Mouse (Mus musculus) intestine, embryonic 16.5 days (tissue): Measurements from ENCODE around the gene Pin1rt1. TPM values are rescaled to one million over a fixed set of nuclear protein-coding genes. Genes with fewer than 3 reads are reported as not detected.

Source experiments
- ATAC-seq: fragments of 200-750 bp; cut with Nextera tagmentation; 2 replicates; pipeline ENCODE4 v1.8.0; 2017; ENCODE audit warnings: moderate TSS enrichment, moderate library complexity
- H3K27ac ChIP-seq: fragments of 300-500 bp; sonication (generic); 2 replicates; pipeline ENCODE4 v1.5.1; 2014; ENCODE audit warnings: mild to moderate bottlenecking, low read length
- H3K27me3 ChIP-seq: fragments of 300-500 bp; sonication (generic); replicated peaks from 2 replicates; pipeline ENCODE4 v1.6.1; 2014; ENCODE audit warnings: low read length, control low read depth, mixed read lengths; ENCODE audit not compliant: control insufficient read depth, insufficient read depth
- H3K36me3 ChIP-seq: fragments of 300-500 bp; sonication (generic); 2 replicates; pipeline ENCODE4 v1.6.1; 2014; ENCODE audit warnings: low read length, control low read depth; ENCODE audit not compliant: control insufficient read depth, insufficient read depth
- H3K4me1 ChIP-seq: fragments of 300-500 bp; sonication (generic); 2 replicates; pipeline ENCODE4 v1.6.1; 2014; ENCODE audit warnings: low read length, control low read depth, mixed read lengths; ENCODE audit not compliant: control insufficient read depth, insufficient read depth
- H3K4me2 ChIP-seq: fragments of 300-500 bp; sonication (generic); 2 replicates; pipeline ENCODE4 v1.6.1; 2014; ENCODE audit warnings: low read depth, low read length, control low read depth
- H3K4me3 ChIP-seq: fragments of 300-500 bp; sonication (generic); 2 replicates; pipeline ENCODE4 v1.5.1; 2014; ENCODE audit warnings: mild to moderate bottlenecking, low read length
- H3K9ac ChIP-seq: fragments of 300-500 bp; sonication (generic); 2 replicates; pipeline ENCODE4 v1.6.1; 2014; ENCODE audit warnings: low read depth, low read length
- H3K9me3 ChIP-seq: fragments of 300-500 bp; sonication (generic); 2 replicates; pipeline ENCODE4 v1.6.1; 2016; ENCODE audit warnings: low read length, control low read depth; ENCODE audit not compliant: control insufficient read depth
- WGBS: fragments of 180-500 bp; shearing (Covaris S2); extraction: QIAGEN DNeasy Blood & Tissue Kit; methylation state at CpG from one replicate; pipeline ENCODE4 v1.1.7; 2014; 5-methylcytosine and 5-hydroxymethylcytosine counted together
- polyA plus RNA-seq: library from polyadenylated mRNA; unstranded; fragments of >200 nt; fragmentation: Nextera tagmentation; extraction: Ambion mirVana; gene quantifications from 2 replicates; pipeline ENCODE4 v1.2.1, GENCODE M21; 2015

The Pin1rt1 gene
- polyA plus RNA-seq, 1 experiment from 2014 or later = not detected

DNA sequence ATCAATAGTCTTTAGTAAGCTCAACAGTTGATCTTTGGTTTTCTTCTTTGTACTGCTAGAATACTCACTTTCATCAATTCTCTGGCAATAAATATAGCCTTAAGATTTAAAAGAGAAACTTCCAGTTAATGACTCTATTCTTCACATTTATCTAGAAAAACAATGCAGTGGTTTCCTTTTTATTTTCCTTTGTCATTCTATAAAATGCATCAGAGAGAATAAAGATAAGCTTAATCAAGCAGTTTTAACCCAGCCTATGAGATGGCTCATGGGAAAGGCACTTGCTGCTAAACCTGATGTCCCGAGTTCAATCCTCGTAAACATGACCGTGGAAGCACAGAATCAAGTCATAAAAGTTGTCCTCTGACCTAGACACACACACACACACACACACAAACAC is 5.8 kb upstream of the Pin1rt1 start:
- Histone ChIP-seq H3K4me1 (no peaks in the 10 kb centered on the region), H3K4me3 (no peak overlapping the region), H3K4me2 (no peak overlapping the region), H3K36me3 (0 out of 2 replicates have a peak, but pooled peaks cover 4% of the 10 kb centered on the region), H3K9ac (no peak overlapping the region), H3K9me3 (no peaks in the 10 kb centered on the region), H3K27ac (no peak overlapping the region), H3K27me3 (no peaks in the 10 kb centered on the region)
- no peak for ATAC-seq
- WGBS = 63% methylated on average over 3 of the region's 3 CpGs

DNA sequence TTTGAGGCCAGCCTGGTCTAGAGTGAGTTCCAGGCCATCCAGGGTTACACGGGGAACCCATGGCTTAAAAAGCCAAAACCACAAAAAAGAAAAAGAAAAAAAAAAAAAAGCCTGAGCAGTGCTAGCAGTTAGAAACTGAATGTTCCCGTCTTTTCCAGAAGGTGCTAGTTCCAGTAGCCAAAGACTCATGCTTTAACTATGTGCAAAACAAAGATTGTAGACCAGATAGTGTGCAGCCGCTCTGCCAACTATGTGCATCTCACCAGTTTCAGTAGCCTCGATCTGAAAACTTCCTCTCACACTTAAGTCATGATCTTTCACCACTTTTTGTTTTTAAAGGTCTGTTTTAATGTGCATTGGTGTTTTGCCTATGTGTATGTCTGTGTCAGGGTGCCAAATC is 1.6 kb upstream of the Pin1rt1 start:
- Histone ChIP-seq H3K4me2 (no peak overlapping the region), H3K4me3 (no peak overlapping the region), H3K4me1 (no peaks in the 10 kb centered on the region), H3K36me3 (no peaks in the 10 kb centered on the region), H3K27me3 (no peaks in the 10 kb centered on the region), H3K27ac (no peak overlapping the region), H3K9me3 (no peaks in the 10 kb centered on the region), H3K9ac (no peak overlapping the region)
- WGBS = 87% methylated on average over 4 of the region's 4 CpGs
- ATAC-seq = no peak

DNA sequence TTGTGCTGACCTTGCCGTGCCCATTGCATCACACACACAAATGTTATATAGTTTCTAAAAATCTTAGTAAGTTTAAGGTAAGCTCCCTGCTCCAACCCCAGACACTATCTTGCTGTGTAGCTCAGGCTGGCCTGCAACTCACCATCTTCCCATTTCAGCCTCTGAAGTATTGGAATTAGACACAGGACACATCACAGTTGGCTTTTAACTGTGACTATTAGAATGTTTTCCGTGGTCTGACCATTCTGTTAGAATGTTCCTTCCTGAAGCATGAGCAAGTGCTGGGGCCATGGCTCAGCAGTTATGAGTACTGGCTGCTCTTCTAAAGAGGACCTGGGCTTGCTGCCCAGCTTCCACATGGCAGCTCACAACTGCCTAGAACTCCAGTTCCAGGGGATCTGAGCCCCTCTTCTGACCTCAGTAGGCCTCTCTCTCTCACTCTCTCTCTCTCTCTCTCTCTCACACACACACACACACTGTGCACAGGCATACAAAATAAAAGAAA is 1.1 kb upstream of the Pin1rt1 start:
- no peaks in the 10 kb centered on the region for H3K9me3 ChIP-seq
- no peaks in the 10 kb centered on the region for H3K36me3 ChIP-seq
- H3K4me2 ChIP-seq = no peak overlapping the region
- ATAC-seq = no peak
- no peak overlapping the region for H3K27ac ChIP-seq
- 89% methylated on average over 2 of the region's 2 CpGs for WGBS
- H3K4me1 ChIP-seq = no peaks in the 10 kb centered on the region
- no peak overlapping the region for H3K9ac ChIP-seq
- no peak overlapping the region for H3K4me3 ChIP-seq
- no peaks in the 10 kb centered on the region for H3K27me3 ChIP-seq

DNA sequence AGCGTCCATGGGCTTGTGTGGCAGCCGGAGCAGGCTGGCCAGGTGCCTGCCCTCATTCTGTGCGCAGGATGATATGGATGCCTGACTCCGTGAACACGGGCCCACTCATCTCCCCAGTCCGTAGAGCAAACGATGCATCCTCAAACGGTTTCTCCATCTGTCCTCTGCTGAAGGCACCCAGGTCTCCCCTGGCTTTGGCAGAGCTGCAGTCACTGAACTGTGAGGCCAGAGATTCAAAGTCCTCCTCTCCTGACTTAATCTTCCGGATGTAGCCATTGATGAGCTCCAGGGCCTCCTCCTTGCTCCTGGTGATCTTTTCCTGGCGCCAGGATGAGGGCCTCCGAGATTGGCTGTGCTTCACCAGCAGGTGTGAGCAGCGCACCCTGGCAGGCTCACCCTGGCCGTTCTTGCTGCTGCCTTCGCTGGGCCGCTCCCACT is 1.9 kb downstream of the Pin1rt1 start:
- Histone ChIP-seq H3K4me3 (no peak overlapping the region), H3K4me1 (peaks cover 4% of the 10 kb centered on the region; the same call in 1 of the 2 replicates), H3K9ac (no peak overlapping the region), H3K27me3 (no peaks in the 10 kb centered on the region), H3K36me3 (no peaks in the 10 kb centered on the region), H3K9me3 (no peaks in the 10 kb centered on the region), H3K27ac (no peak overlapping the region), H3K4me2 (no peak overlapping the region)
- ATAC-seq = no peak
- 42% methylated on average over 15 of the region's 15 CpGs for WGBS

DNA sequence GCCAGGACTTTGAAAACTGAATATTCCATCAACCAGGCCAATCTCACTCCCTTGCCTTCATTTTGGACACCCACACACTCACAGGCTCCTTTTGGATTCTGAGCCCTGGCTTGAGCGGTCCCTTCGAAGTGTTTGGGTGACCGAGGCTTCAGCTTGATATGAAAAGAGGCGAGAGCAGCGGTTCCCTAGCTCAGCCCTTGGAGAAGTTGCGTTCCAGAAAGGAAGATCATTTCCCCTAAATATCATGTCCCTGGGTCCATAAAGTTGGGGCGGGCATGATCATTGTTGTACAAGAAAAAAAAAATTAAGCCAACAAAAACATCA is 3.7 kb downstream of the Pin1rt1 start:
- H3K9ac ChIP-seq = peak overlapping the region; percentile 86
- H3K27ac ChIP-seq = peak overlapping the region; percentile 73
- ATAC-seq = peak; percentile 24; the same call in 1 of the 2 replicates
- H3K27me3 ChIP-seq = no peaks in the 10 kb centered on the region
- H3K4me1 ChIP-seq = peaks cover 4% of the 10 kb centered on the region; the same call in 1 of the 2 replicates
- H3K4me2 ChIP-seq = peak overlapping the region; percentile 84
- H3K9me3 ChIP-seq = no peaks in the 10 kb centered on the region
- H3K36me3 ChIP-seq = no peaks in the 10 kb centered on the region
- WGBS = 2% methylated on average over 7 of the region's 7 CpGs
- peak overlapping the region; percentile 81 for H3K4me3 ChIP-seq

DNA sequence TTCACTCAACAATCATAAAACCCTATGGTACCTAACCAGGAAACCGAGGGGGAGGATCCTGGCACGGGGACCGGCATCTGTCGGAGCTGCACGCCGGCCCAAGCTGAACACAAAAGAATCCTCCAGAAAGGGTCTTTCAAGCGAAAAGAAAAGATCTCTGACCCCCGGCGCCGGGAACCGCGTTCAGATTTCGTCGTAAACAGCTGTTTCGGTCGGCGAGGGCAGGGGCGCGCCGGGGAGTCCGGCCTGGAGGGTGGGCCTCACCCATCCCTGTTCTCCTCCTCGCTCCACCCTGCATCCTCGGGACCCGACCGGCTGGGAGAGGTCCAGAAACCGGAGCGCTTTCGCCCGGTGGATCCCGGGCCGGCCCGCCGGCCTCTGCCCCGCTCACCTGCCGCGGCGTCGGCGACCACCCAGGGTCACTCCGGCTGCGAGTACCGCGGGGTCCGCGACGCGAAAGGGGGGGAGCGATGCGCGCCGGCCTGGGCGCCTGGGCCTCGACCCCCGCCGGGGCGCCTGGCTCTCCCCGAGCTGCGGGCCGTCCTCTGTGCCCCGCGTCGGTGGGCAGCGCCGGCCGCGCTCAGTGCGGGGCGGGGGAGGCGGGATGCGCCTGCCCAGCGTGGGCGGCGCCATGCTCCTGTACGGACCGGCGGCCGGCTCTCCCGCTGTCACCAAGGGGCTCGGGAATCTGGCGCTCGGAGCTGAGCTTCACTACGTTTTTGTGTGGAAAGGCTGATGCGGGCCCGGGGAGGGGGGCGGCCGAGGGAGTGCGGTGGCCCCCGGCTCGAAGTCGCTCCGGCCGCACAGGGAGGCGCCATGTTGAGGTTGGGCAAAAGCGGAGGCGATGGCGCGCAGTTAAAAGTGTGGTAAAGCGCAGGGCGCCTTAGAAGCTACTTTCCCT is 4.3 kb downstream of the Pin1rt1 start, which contains the start of gene Tcp11l1:
TSS of gene Tcp11l1 (minus strand) at position 585 of the 901 bp plus-strand sequence.
- Histone ChIP-seq H3K27ac (peak within 1 kb of the TSS; percentile 73), H3K9ac (peak within 1 kb of the TSS; percentile 86), H3K27me3 (no peaks in the 10 kb centered on the region), H3K4me3 (peak within 1 kb of the TSS; percentile 81), H3K4me2 (peak within 1 kb of the TSS; percentile 84), H3K4me1 (peaks cover 4% of the 10 kb centered on the region; the same call in 1 of the 2 replicates), H3K9me3 (no peaks in the 10 kb centered on the region), H3K36me3 (no peaks in the 10 kb centered on the region)
- peak; percentile 88 for ATAC-seq
- under 1% methylated on average over 88 of the region's 99 CpGs for WGBS

DNA sequence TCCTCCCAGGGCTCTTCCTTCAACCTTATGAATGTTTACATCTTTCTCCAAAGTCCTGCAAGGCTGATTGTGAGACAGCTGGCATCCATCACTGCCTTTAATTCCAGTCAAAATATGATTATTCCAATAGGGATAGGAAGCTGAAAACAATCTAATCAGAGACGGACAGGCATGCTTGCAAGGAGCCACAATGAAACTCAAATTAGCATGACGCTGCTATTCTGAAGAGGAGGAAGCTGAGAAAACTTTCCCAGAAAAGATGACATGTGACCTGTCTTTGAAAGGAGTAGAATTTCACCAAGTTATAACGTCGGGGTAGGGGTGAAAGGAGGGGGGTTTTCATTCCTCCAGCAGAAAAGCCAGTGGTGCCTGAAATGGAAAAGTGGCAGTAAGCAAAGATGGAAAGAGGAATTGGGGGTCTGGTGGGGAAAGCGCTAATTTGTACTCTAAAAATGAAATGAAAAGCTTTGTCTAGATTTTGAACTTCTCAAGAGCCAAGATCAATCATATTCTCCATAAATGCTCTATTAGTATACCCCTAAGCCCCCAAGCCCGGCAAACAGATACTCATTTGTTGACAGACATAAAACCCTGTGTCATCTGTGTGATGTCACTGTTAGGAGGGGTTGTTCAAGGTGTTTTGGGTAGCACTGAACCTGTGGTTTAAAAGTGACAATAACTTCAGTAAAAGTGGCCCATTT is 5.4 kb downstream of the Pin1rt1 start:
- H3K27me3 ChIP-seq = no peaks in the 10 kb centered on the region
- 33% methylated on average over 6 of the region's 6 CpGs for WGBS
- H3K4me3 ChIP-seq = peak overlapping the region; percentile 81
- H3K27ac ChIP-seq = no peak overlapping the region
- peak overlapping the region; percentile 84 for H3K4me2 ChIP-seq
- no peaks in the 10 kb centered on the region for H3K36me3 ChIP-seq
- peaks cover 4% of the 10 kb centered on the region; the same call in 1 of the 2 replicates for H3K4me1 ChIP-seq
- H3K9ac ChIP-seq = no peak overlapping the region
- ATAC-seq = no peak
- no peaks in the 10 kb centered on the region for H3K9me3 ChIP-seq

DNA sequence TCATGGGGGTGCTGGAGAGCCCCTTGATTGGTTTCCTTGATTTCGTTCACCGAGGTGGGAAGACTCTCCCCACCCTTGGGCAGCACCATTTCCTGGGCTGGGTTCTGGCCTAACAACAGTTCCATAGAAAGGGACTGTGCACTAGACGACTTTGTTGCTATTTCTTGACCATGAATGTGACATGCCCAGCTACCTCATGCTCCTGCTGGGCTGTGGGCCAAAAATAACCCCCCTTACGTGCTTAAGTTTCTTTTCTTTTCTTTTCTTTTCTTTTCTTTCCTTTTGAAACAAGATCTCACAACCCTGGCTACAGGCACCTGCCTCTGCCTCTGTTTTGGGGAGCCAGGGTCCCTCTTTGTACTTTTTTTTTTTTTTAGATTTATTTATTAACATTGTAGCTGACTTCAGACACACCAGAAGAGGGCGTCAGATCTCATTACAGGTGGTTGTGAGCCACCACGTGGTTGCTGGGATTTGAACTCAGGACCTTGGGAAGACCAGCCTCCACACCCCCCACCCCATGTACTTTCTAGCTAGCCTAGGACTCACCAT is 6.3 kb downstream of the Pin1rt1 start:
- no peak for ATAC-seq
- WGBS = 57% methylated on average over 6 of the region's 6 CpGs
- H3K4me3 ChIP-seq = no peak overlapping the region

DNA sequence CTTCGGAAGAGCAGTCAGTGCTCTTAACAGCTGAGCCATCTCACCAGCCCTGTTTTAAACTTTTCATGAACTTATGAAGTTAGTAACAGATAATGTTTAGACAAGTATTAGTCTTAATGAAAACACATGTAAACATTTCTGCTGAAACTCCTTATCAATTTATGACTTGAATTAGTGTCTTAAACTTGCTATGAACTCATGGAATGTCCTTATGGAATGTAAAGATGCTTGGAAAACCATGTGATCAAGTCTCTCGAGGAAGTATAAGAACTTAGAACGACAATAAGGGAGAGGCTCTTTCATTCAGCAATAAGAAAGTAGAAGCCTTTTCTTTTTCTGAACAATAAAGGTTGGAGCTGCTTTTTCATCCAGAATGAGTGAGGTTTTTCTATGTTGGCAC is 11.8 kb downstream of the Pin1rt1 start:
- Histone ChIP-seq H3K27ac (no peak overlapping the region), H3K9me3 (no peaks in the 10 kb centered on the region), H3K9ac (no peak overlapping the region), H3K4me2 (no peak overlapping the region), H3K36me3 (no peaks in the 10 kb centered on the region; the same call in 1 of the 2 replicates), H3K4me1 (0 out of 2 replicates have a peak, but pooled peaks cover 3% of the 10 kb centered on the region), H3K27me3 (no peaks in the 10 kb centered on the region), H3K4me3 (no peak overlapping the region)
- 45% methylated on average over 3 of the region's 3 CpGs for WGBS
- ATAC-seq = peak; percentile 31; the same call in 1 of the 2 replicates

More for the DNA sequence above, 6.3 kb downstream of the Pin1rt1 start:
- H3K9me3 ChIP-seq = no peaks in the 10 kb centered on the region
- no peak overlapping the region for H3K4me2 ChIP-seq
- H3K27me3 ChIP-seq = no peaks in the 10 kb centered on the region
- H3K9ac ChIP-seq = no peak overlapping the region
- no peak overlapping the region for H3K27ac ChIP-seq
- peaks cover 7% of the 10 kb centered on the region; the same call in 1 of the 2 replicates for H3K4me1 ChIP-seq
- no peaks in the 10 kb centered on the region for H3K36me3 ChIP-seq
